Mouse (Mus musculus): ENCODE results near the gene Col6a2. TPM values are rescaled to one million over a fixed set of nuclear protein-coding genes. Genes with fewer than 3 reads are reported as not detected.

Col6a2 gene
- polyA plus RNA-seq, 1 experiment from 2014 or later, result 40.1 TPM

GRCm38 (mm10) chr10:76632630-76633029, 9.2 kb upstream of the Col6a2 start:
- no peak for ATAC-seq (ENCODE audit: low FRiP score, low read depth)
- no peak overlapping the region for H3K27ac ChIP-seq (replicated peaks)
- WGBS, result 87% methylated on average over 8 of the region's 8 CpGs

GRCm38 (mm10) chr10:76630657-76631056, 7.2 kb upstream of the Col6a2 start:
- no peak for ATAC-seq (ENCODE audit: low FRiP score, low read depth)
- Histone ChIP-seq H3K27ac (replicated peaks) (no peak overlapping the region), H3K9ac (replicated peaks) (no peak overlapping the region), H3K4me2 (replicated peaks) (no peak overlapping the region), H3K4me3 (no peak overlapping the region), H3K36me3 (no peaks in the 10 kb centered on the region), H3K4me1 (peaks cover 4% of the 10 kb centered on the region; the same call in 1 of the 2 replicates), H3K27me3 (peaks cover 1% of the 10 kb centered on the region; the same call in 1 of the 2 replicates), H3K9me3 (no peaks in the 10 kb centered on the region)
- WGBS, result 86% methylated on average over 1 of the region's 1 CpGs

More at GRCm38 (mm10) chr10:76632630-76633029, 9.2 kb upstream of the Col6a2 start:
- Histone ChIP-seq H3K9ac (replicated peaks) (no peak overlapping the region), H3K27me3 (no peaks in the 10 kb centered on the region), H3K4me2 (replicated peaks) (no peak overlapping the region), H3K9me3 (no peaks in the 10 kb centered on the region), H3K36me3 (no peaks in the 10 kb centered on the region), H3K4me3 (no peak overlapping the region), H3K4me1 (peaks cover 4% of the 10 kb centered on the region; the same call in 1 of the 2 replicates)

- Histone ChIP-seq H3K4me2 (replicated peaks) (no peak overlapping the region), H3K27ac (replicated peaks) (no peak overlapping the region), H3K9ac (replicated peaks) (no peak overlapping the region), H3K9me3 (no peaks in the 10 kb centered on the region), H3K4me1 (peaks cover 7% of the 10 kb centered on the region; the same call in 1 of the 2 replicates), H3K4me3 (no peak overlapping the region), H3K27me3 (peaks cover 8% of the 10 kb centered on the region; the same call in 1 of the 2 replicates), H3K36me3 (no peaks in the 10 kb centered on the region)
- no peak for ATAC-seq (ENCODE audit: low FRiP score, low read depth)
- WGBS, result 98% methylated on average over 5 of the region's 5 CpGs
Observed at GRCm38 (mm10) chr10:76627714-76628113, 4.3 kb upstream of the Col6a2 start.

- no peaks in the 10 kb centered on the region for H3K36me3 ChIP-seq
- H3K9me3 ChIP-seq, result no peaks in the 10 kb centered on the region
- no peak overlapping the region for H3K4me3 ChIP-seq
- H3K27me3 ChIP-seq, result peaks cover 9% of the 10 kb centered on the region; the same call in 1 of the 2 replicates
- WGBS, result 71% methylated on average over 7 of the region's 7 CpGs
- H3K27ac ChIP-seq (replicated peaks), result no peak overlapping the region
- H3K9ac ChIP-seq (replicated peaks), result no peak overlapping the region
- H3K4me2 ChIP-seq (replicated peaks), result no peak overlapping the region
- ATAC-seq (ENCODE audit: low FRiP score, low read depth), result no peak
- peaks cover 7% of the 10 kb centered on the region; the same call in 1 of the 2 replicates for H3K4me1 ChIP-seq
Observed at GRCm38 (mm10) chr10:76624903-76625302, 1.5 kb upstream of the Col6a2 start.

- H3K27me3 ChIP-seq, result peaks cover 9% of the 10 kb centered on the region; the same call in 1 of the 2 replicates
- peak overlapping the region; percentile 32 for H3K4me3 ChIP-seq
- peak overlapping the region; percentile 57 for H3K4me2 ChIP-seq (replicated peaks)
- no peak for ATAC-seq (ENCODE audit: low FRiP score, low read depth)
- no peak overlapping the region for H3K9ac ChIP-seq (replicated peaks)
- peaks cover 7% of the 10 kb centered on the region; the same call in 1 of the 2 replicates for H3K4me1 ChIP-seq
- H3K9me3 ChIP-seq, result no peaks in the 10 kb centered on the region
- no peaks in the 10 kb centered on the region for H3K36me3 ChIP-seq
- no peak overlapping the region for H3K27ac ChIP-seq (replicated peaks)
- 16% methylated on average over 7 of the region's 7 CpGs for WGBS
Observed at GRCm38 (mm10) chr10:76623734-76624133, 304 bp upstream of the Col6a2 start.

GRCm38 (mm10) chr10:76622411-76622810, 1.0 kb downstream of the Col6a2 start:
- ATAC-seq (ENCODE audit: low FRiP score, low read depth), result no peak
- no peaks in the 10 kb centered on the region for H3K36me3 ChIP-seq
- no peak overlapping the region for H3K9ac ChIP-seq (replicated peaks)
- H3K27ac ChIP-seq (replicated peaks), result no peak overlapping the region
- no peak overlapping the region for H3K4me3 ChIP-seq
- H3K4me1 ChIP-seq, result peaks cover 7% of the 10 kb centered on the region; the same call in 1 of the 2 replicates
- 75% methylated on average over 4 of the region's 4 CpGs for WGBS
- peaks cover 9% of the 10 kb centered on the region; the same call in 1 of the 2 replicates for H3K27me3 ChIP-seq
- H3K9me3 ChIP-seq, result no peaks in the 10 kb centered on the region
- H3K4me2 ChIP-seq (replicated peaks), result peak overlapping the region; percentile 57; the same call in 1 of the 2 replicates

- H3K36me3 ChIP-seq, result no peaks in the 10 kb centered on the region
- H3K4me3 ChIP-seq, result no peak overlapping the region
- H3K27ac ChIP-seq (replicated peaks), result no peak overlapping the region
- H3K9me3 ChIP-seq, result 0 out of 2 replicates have a peak, but pooled peaks cover 2% of the 10 kb centered on the region
- H3K9ac ChIP-seq (replicated peaks), result no peak overlapping the region
- H3K4me1 ChIP-seq, result no peaks in the 10 kb centered on the region
- ATAC-seq (ENCODE audit: low FRiP score, low read depth), result no peak
- no peaks in the 10 kb centered on the region for H3K27me3 ChIP-seq
- 94% methylated on average over 7 of the region's 7 CpGs for WGBS
- H3K4me2 ChIP-seq (replicated peaks), result no peak overlapping the region
Observed at GRCm38 (mm10) chr10:76612473-76612872, 11.0 kb downstream of the Col6a2 start.

GRCm38 (mm10) chr10:76602690-76603089, 20.7 kb downstream of the Col6a2 start:
- Histone ChIP-seq H3K36me3 (no peaks in the 10 kb centered on the region), H3K9ac (replicated peaks) (no peak overlapping the region), H3K4me3 (no peak overlapping the region), H3K4me2 (replicated peaks) (no peak overlapping the region), H3K4me1 (no peaks in the 10 kb centered on the region), H3K27me3 (peaks cover 6% of the 10 kb centered on the region; the same call in 1 of the 2 replicates), H3K9me3 (no peaks in the 10 kb centered on the region), H3K27ac (replicated peaks) (no peak overlapping the region)
- no peak for ATAC-seq (ENCODE audit: low FRiP score, low read depth)
- 85% methylated on average over 3 of the region's 3 CpGs for WGBS

GRCm38 (mm10) chr10:76596338-76596737, 27.1 kb downstream of the Col6a2 start:
- Histone ChIP-seq H3K9ac (replicated peaks) (no peak overlapping the region), H3K4me3 (no peak overlapping the region), H3K9me3 (no peaks in the 10 kb centered on the region), H3K36me3 (no peaks in the 10 kb centered on the region), H3K27ac (replicated peaks) (no peak overlapping the region), H3K4me1 (no peaks in the 10 kb centered on the region), H3K4me2 (replicated peaks) (no peak overlapping the region), H3K27me3 (peaks cover 6% of the 10 kb centered on the region; the same call in 1 of the 2 replicates)
- 93% methylated on average over 31 of the region's 31 CpGs for WGBS
- no peak for ATAC-seq (ENCODE audit: low FRiP score, low read depth)

GRCm38 (mm10) chr10:76590197-76590596, 33.2 kb downstream of the Col6a2 start:
- Histone ChIP-seq H3K27ac (replicated peaks) (no peak overlapping the region), H3K4me1 (no peaks in the 10 kb centered on the region), H3K4me3 (no peak overlapping the region), H3K36me3 (no peaks in the 10 kb centered on the region), H3K9ac (replicated peaks) (no peak overlapping the region), H3K9me3 (no peaks in the 10 kb centered on the region), H3K27me3 (no peaks in the 10 kb centered on the region), H3K4me2 (replicated peaks) (no peak overlapping the region)
- no peak for ATAC-seq (ENCODE audit: low FRiP score, low read depth)
- WGBS, result 89% methylated on average over 11 of the region's 11 CpGs

- 63% methylated on average over 1 of the region's 1 CpGs for WGBS
- H3K27me3 ChIP-seq, result no peaks in the 10 kb centered on the region; the same call in none of the 2 replicates
- H3K4me1 ChIP-seq, result no peaks in the 10 kb centered on the region
- H3K4me3 ChIP-seq, result no peak overlapping the region
- no peaks in the 10 kb centered on the region for H3K36me3 ChIP-seq
- ATAC-seq (ENCODE audit: low FRiP score, low read depth), result no peak
- no peak overlapping the region for H3K9ac ChIP-seq (replicated peaks)
- no peak overlapping the region for H3K4me2 ChIP-seq (replicated peaks)
- no peaks in the 10 kb centered on the region for H3K9me3 ChIP-seq
- H3K27ac ChIP-seq (replicated peaks), result no peak overlapping the region
Observed at GRCm38 (mm10) chr10:76586190-76586589, 37.2 kb downstream of the Col6a2 start.

- Histone ChIP-seq H3K9ac (replicated peaks) (no peak overlapping the region), H3K27ac (replicated peaks) (no peak overlapping the region), H3K4me3 (no peak overlapping the region), H3K9me3 (no peaks in the 10 kb centered on the region), H3K27me3 (no peaks in the 10 kb centered on the region; the same call in none of the 2 replicates), H3K4me1 (no peaks in the 10 kb centered on the region), H3K4me2 (replicated peaks) (peak overlapping the region; percentile 33), H3K36me3 (no peaks in the 10 kb centered on the region)
- no peak for ATAC-seq (ENCODE audit: low FRiP score, low read depth)
- WGBS, result 15% methylated on average over 10 of the region's 10 CpGs
Observed at GRCm38 (mm10) chr10:76584138-76584537, 39.3 kb downstream of the Col6a2 start.

GRCm38 (mm10) chr10:76576920-76577319, 46.5 kb downstream of the Col6a2 start:
- Histone ChIP-seq H3K9me3 (no peaks in the 10 kb centered on the region), H3K4me3 (no peak overlapping the region), H3K4me1 (no peaks in the 10 kb centered on the region), H3K36me3 (no peaks in the 10 kb centered on the region), H3K9ac (replicated peaks) (no peak overlapping the region), H3K27me3 (no peaks in the 10 kb centered on the region), H3K27ac (replicated peaks) (no peak overlapping the region), H3K4me2 (replicated peaks) (no peak overlapping the region)
- no peak for ATAC-seq (ENCODE audit: low FRiP score, low read depth)
- 75% methylated on average over 7 of the region's 7 CpGs for WGBS
